ENCODE assay signal across 8 mouse cellular contexts in genomic region chr12:110706337-110707231, GRCm38 (mm10). TPM values are rescaled to one million over a fixed set of nuclear protein-coding genes. Genes with fewer than 3 reads are reported as not detected.
DNase-seq lines count a peak whose midpoint lies in the region; ATAC-seq and TF ChIP-seq lines count a peak whose summit lies in the region.

No protein-coding gene starts in this region.

- H3K4me2 ChIP-seq in embryonic facial prominence, embryonic 13.5 days: peak overlapping the region; percentile 67
- H3K4me2 ChIP-seq in heart, embryonic 12.5 days: peak overlapping the region; percentile 73
- H3K4me2 ChIP-seq in kidney, embryonic 15.5 days: peak overlapping the region; percentile 74

- POLR2A ChIA-PET in Patski (lab: Charles Lee): interaction anchor here (0.5 to 0.8 kb wide), 4 partner anchors 20 to 132 kb away, joined by 3 read pairs; no protein-coding TSS in a partner anchor

- H3K27me3 ChIP-seq in Patski: no peaks in the 10 kb centered on the region
- H3K27me3 ChIP-seq in embryonic facial prominence, embryonic 13.5 days: no peaks in the 10 kb centered on the region
- no peaks in the 10 kb centered on the region for H3K27me3 ChIP-seq in heart, embryonic 12.5 days (replicated peaks)
- no peaks in the 10 kb centered on the region for H3K27me3 ChIP-seq in kidney, embryonic 15.5 days

- H3K27ac ChIP-seq in embryonic facial prominence, embryonic 13.5 days: peak overlapping the region; percentile 28; the same call in 1 of the 2 replicates
- peak overlapping the region; percentile 46 for H3K27ac ChIP-seq in heart, embryonic 12.5 days (ENCODE audit: poor library complexity, severe bottlenecking)
- peak overlapping the region; percentile 19; the same call in 1 of the 2 replicates for H3K27ac ChIP-seq in kidney, embryonic 15.5 days

- no peaks in the 10 kb centered on the region for H3K36me3 ChIP-seq in embryonic facial prominence, embryonic 13.5 days
- no peaks in the 10 kb centered on the region for H3K36me3 ChIP-seq in heart, embryonic 12.5 days
- no peaks in the 10 kb centered on the region for H3K36me3 ChIP-seq in kidney, embryonic 15.5 days

- H3K9me3 ChIP-seq in embryonic facial prominence, embryonic 13.5 days: no peaks in the 10 kb centered on the region
- H3K9me3 ChIP-seq in heart, embryonic 12.5 days (replicated peaks): no peaks in the 10 kb centered on the region
- H3K9me3 ChIP-seq in kidney, embryonic 15.5 days (replicated peaks): no peaks in the 10 kb centered on the region

- TF ChIP-seq CTCF in Patski (IDR thresholded peaks at IDR 0.05): no peak

- WGBS in embryonic facial prominence, embryonic 13.5 days: under 1% methylated on average over 27 of the region's 27 CpGs
- 2% methylated on average over 27 of the region's 27 CpGs for WGBS in heart, embryonic 12.5 days
- 2% methylated on average over 27 of the region's 27 CpGs for WGBS in kidney, embryonic 15.5 days

- peak overlapping the region; percentile 40 for H3K4me3 ChIP-seq in embryonic facial prominence, embryonic 13.5 days
- peak overlapping the region; percentile 48 for H3K4me3 ChIP-seq in heart, embryonic 12.5 days
- peak overlapping the region; percentile 40 for H3K4me3 ChIP-seq in kidney, embryonic 15.5 days (replicated peaks)

- DNase-seq in CD4-positive helper T cell, adult 2 months (ENCODE audit: low read depth, low spot score): peak; percentile 42
- DNase-seq in Patski (ENCODE audit: low read depth, low spot score): peak; percentile 64
- DNase-seq in lung, postnatal 10 days: peak; percentile 73
- DNase-seq in retina, adult 2 months (ENCODE audit: low read depth, low spot score): peak; percentile 67
- DNase-seq in ovary, postnatal 10 days (ENCODE audit: low spot score): no peak

- H3K9ac ChIP-seq in embryonic facial prominence, embryonic 13.5 days: peak overlapping the region; percentile 61
- peak overlapping the region; percentile 69 for H3K9ac ChIP-seq in heart, embryonic 12.5 days
- peak overlapping the region; percentile 26 for H3K9ac ChIP-seq in kidney, embryonic 15.5 days

- peak; percentile 8 for ATAC-seq in Patski
- no peak; the same call in 1 of the 2 replicates for ATAC-seq in embryonic facial prominence, embryonic 13.5 days (ENCODE audit: insufficient number of reproducible peaks, insufficient read depth, low FRiP score, low TSS enrichment, low read depth)
- ATAC-seq in heart, embryonic 12.5 days (ENCODE audit: insufficient number of reproducible peaks, low FRiP score): peak; percentile 83
- peak; percentile 84 for ATAC-seq in kidney, embryonic 15.5 days (replicated peaks; ENCODE audit: low FRiP score)

- in situ Hi-C loops in Patski (cut with MboI; ENCODE audit: low pct_unique_long_range_greater_than_20kb): no loop called here

- CTCF ChIA-PET in Patski (lab: Charles Lee): no interaction called here

- H3K4me1 ChIP-seq in embryonic facial prominence, embryonic 13.5 days: peaks cover 22% of the 10 kb centered on the region
- H3K4me1 ChIP-seq in heart, embryonic 12.5 days (replicated peaks): peaks cover 17% of the 10 kb centered on the region
- peaks cover 23% of the 10 kb centered on the region for H3K4me1 ChIP-seq in kidney, embryonic 15.5 days

RNA-seq across cellular contexts. Expression of gene Hsp90aa1, which starts 4.1 kb away (rescaled TPM):
- polyA plus RNA-seq in Patski (2021): 576 TPM
- polyA plus RNA-seq in embryonic facial prominence, embryonic 13.5 days (2015; fragmentation: Nextera tagmentation; extraction: Ambion mirVana): 827 and 849 TPM in 2 replicates
- polyA plus RNA-seq in heart, embryonic 12.5 days (2016; fragmentation: Nextera tagmentation; extraction: Ambion mirVana): 648 and 662 TPM in 2 replicates
- polyA plus RNA-seq in kidney, embryonic 15.5 days (2015; fragmentation: Nextera tagmentation; extraction: Ambion mirVana): 994 and 1,027 TPM in 2 replicates

RNA-seq across cellular contexts. Expression of gene 1700001K19Rik, which starts 24.2 kb away (rescaled TPM):
- 0.12 TPM for polyA plus RNA-seq in Patski (2021)
- not detected in 2 replicates for polyA plus RNA-seq in embryonic facial prominence, embryonic 13.5 days (2015; fragmentation: Nextera tagmentation; extraction: Ambion mirVana)
- not detected in 2 replicates for polyA plus RNA-seq in heart, embryonic 12.5 days (2016; fragmentation: Nextera tagmentation; extraction: Ambion mirVana)
- 0.27 TPM in 1 of 2 replicates, not detected in the other for polyA plus RNA-seq in kidney, embryonic 15.5 days (2015; fragmentation: Nextera tagmentation; extraction: Ambion mirVana)

RNA-seq across cellular contexts. Expression of gene Wdr20, which starts 31.2 kb away (rescaled TPM):
- 30.2 TPM for polyA plus RNA-seq in Patski (2021)
- polyA plus RNA-seq in embryonic facial prominence, embryonic 13.5 days (2015; fragmentation: Nextera tagmentation; extraction: Ambion mirVana): 27.6 and 31.5 TPM in 2 replicates
- 16.4 and 16.8 TPM in 2 replicates for polyA plus RNA-seq in heart, embryonic 12.5 days (2016; fragmentation: Nextera tagmentation; extraction: Ambion mirVana)
- polyA plus RNA-seq in kidney, embryonic 15.5 days (2015; fragmentation: Nextera tagmentation; extraction: Ambion mirVana): 23.8 and 24.4 TPM in 2 replicates
